Mouse (Mus musculus) liver, embryonic 15.5 days (tissue): ENCODE data around the gene Wwox. TPM values are rescaled to one million over a fixed set of nuclear protein-coding genes. Genes with fewer than 3 reads are reported as not detected.

Source experiments
- polyA plus RNA-seq: library from polyadenylated mRNA; unstranded; fragments of >200 nt; fragmentation: Nextera tagmentation; extraction: Ambion mirVana; gene quantifications from 2 replicates; pipeline ENCODE4 v1.2.1, GENCODE M21; 2015

Wwox gene
- polyA plus RNA-seq, 1 experiment from 2014 or later: 3.5 TPM

Other genes starting within 250 kb of the Wwox start
- 0.02 TPM in 1 of 2 replicates, not detected in the other for gene Vat1l, start 234.0 kb upstream of the Wwox start, polyA plus RNA-seq
- not detected in 2 replicates for gene Clec3a, start 21.6 kb upstream of the Wwox start, polyA plus RNA-seq